Mouse (Mus musculus): ENCODE measurements at regions not wholly inside any gene's neighbourhood (a gene's known extent, or its start where the extent isn't known, plus 50 kb on each side); places are given as distances from the start of the nearest gene placed in this dataset.

- ATAC-seq (replicated peaks; ENCODE audit: insufficient number of reproducible peaks, low FRiP score, low TSS enrichment, low read depth) = no peak
- H3K27ac ChIP-seq (replicated peaks; ENCODE audit: low read depth, low read length) = no peak overlapping the region; the same call in 1 of the 2 replicates
- 67% methylated on average over 8 of the region's 8 CpGs for WGBS
These were observed 109.1 kb upstream of the Tmc3 start for GRCm38 (mm10) chr7:83475438-83476160.

DNA sequence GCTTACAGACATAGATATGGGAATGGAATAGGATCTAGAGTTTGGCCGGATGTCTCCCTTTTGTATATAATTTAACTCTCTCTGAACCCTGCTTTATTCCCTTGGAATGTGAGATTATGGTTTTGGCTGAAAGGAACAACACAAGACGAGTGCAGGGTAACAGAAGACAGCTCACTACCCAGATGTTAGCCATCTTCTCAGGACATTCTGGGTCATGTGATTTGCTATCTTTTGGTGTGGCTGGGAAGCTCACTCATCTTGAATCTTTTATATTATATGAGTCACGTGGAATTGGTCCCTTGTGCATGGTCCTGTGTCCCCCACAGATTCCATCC, 108.6 kb upstream of the Tmc3 start:
- no peak overlapping the region for H3K4me2 ChIP-seq (ENCODE audit: low read depth, low read length)
- H3K36me3 ChIP-seq (replicated peaks; ENCODE audit: control insufficient read depth, insufficient read depth, low read depth, low read length) = no peaks in the 10 kb centered on the region
- ATAC-seq (replicated peaks; ENCODE audit: insufficient number of reproducible peaks, low FRiP score, low TSS enrichment, low read depth) = peak; percentile 67; the same call in 1 of the 2 replicates
- DNase-seq (ENCODE audit: low spot score) = peak; percentile 43
- H3K27me3 ChIP-seq (ENCODE audit: control insufficient read depth, insufficient read depth, low read length) = no peaks in the 10 kb centered on the region
- H3K4me3 ChIP-seq (ENCODE audit: low read depth, low read length) = no peak overlapping the region
- WGBS = 45% methylated on average over 3 of the region's 3 CpGs
- no peak overlapping the region for H3K9ac ChIP-seq (replicated peaks; ENCODE audit: low read length)
- no peak overlapping the region for H3K27ac ChIP-seq (replicated peaks; ENCODE audit: low read depth, low read length)
- no peaks in the 10 kb centered on the region for H3K9me3 ChIP-seq (replicated peaks; ENCODE audit: control insufficient read depth, low read length)
- H3K4me1 ChIP-seq (ENCODE audit: control insufficient read depth, insufficient read depth, low read length) = no peaks in the 10 kb centered on the region

More at GRCm38 (mm10) chr7:83475438-83476160, 109.1 kb upstream of the Tmc3 start:
- no peak overlapping the region for H3K4me2 ChIP-seq (ENCODE audit: low read depth, low read length)
- no peaks in the 10 kb centered on the region for H3K36me3 ChIP-seq (replicated peaks; ENCODE audit: control insufficient read depth, insufficient read depth, low read depth, low read length)
- no peak for DNase-seq (ENCODE audit: low spot score)
- no peak overlapping the region for H3K9ac ChIP-seq (replicated peaks; ENCODE audit: low read length)
- H3K9me3 ChIP-seq (replicated peaks; ENCODE audit: control insufficient read depth, low read length) = no peaks in the 10 kb centered on the region
- H3K4me3 ChIP-seq (ENCODE audit: low read depth, low read length) = no peak overlapping the region
- H3K4me1 ChIP-seq (ENCODE audit: control insufficient read depth, insufficient read depth, low read length) = no peaks in the 10 kb centered on the region
- no peaks in the 10 kb centered on the region for H3K27me3 ChIP-seq (ENCODE audit: control insufficient read depth, insufficient read depth, low read length)

DNA sequence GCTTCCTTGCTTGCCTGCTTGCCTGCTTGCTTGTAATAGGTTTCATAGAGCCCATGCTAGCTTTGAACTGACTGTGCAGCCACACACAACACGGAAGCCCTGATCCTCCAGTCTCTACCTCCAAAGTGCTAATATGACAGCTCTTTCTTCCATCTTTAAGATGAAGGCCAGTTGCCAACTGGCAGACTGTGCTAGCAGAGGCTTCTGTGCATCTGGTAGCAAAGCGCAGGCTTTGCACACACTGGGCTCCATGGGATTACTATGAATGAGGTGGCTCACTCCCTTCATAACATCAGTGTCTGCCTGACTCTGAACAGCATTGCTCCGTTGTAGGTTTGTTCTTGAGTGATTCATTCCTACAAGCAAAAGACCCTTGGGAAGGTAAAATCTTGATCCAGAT, 107.9 kb upstream of the Tmc3 start:
- H3K4me1 ChIP-seq (ENCODE audit: control insufficient read depth, insufficient read depth, low read length) = no peaks in the 10 kb centered on the region
- DNase-seq (ENCODE audit: low spot score) (no peak), ATAC-seq (replicated peaks; ENCODE audit: insufficient number of reproducible peaks, low FRiP score, low TSS enrichment, low read depth) (no peak)
- H3K27ac ChIP-seq (replicated peaks; ENCODE audit: low read depth, low read length) = peak overlapping the region; percentile 16; the same call in 1 of the 2 replicates
- H3K4me3 ChIP-seq (ENCODE audit: low read depth, low read length) = no peak overlapping the region
- no peak overlapping the region for H3K4me2 ChIP-seq (ENCODE audit: low read depth, low read length)
- no peaks in the 10 kb centered on the region for H3K36me3 ChIP-seq (replicated peaks; ENCODE audit: control insufficient read depth, insufficient read depth, low read depth, low read length)
- H3K9me3 ChIP-seq (replicated peaks; ENCODE audit: control insufficient read depth, low read length) = no peaks in the 10 kb centered on the region
- H3K9ac ChIP-seq (replicated peaks; ENCODE audit: low read length) = no peak overlapping the region
- no peaks in the 10 kb centered on the region for H3K27me3 ChIP-seq (ENCODE audit: control insufficient read depth, insufficient read depth, low read length)
- WGBS = 85% methylated on average over 3 of the region's 3 CpGs

- no peaks in the 10 kb centered on the region for H3K9me3 ChIP-seq (replicated peaks; ENCODE audit: control insufficient read depth, low read length)
- no peaks in the 10 kb centered on the region for H3K36me3 ChIP-seq (replicated peaks; ENCODE audit: control insufficient read depth, insufficient read depth, low read depth, low read length)
- H3K4me3 ChIP-seq (ENCODE audit: low read depth, low read length) = no peak overlapping the region
- no peaks in the 10 kb centered on the region for H3K4me1 ChIP-seq (ENCODE audit: control insufficient read depth, insufficient read depth, low read length)
- no peaks in the 10 kb centered on the region for H3K27me3 ChIP-seq (ENCODE audit: control insufficient read depth, insufficient read depth, low read length)
- H3K27ac ChIP-seq (replicated peaks; ENCODE audit: low read depth, low read length) = peak overlapping the region; percentile 42; the same call in 1 of the 2 replicates
- no peak overlapping the region for H3K4me2 ChIP-seq (ENCODE audit: low read depth, low read length)
- H3K9ac ChIP-seq (replicated peaks; ENCODE audit: low read length) = no peak overlapping the region
- WGBS = 46% methylated on average over 7 of the region's 7 CpGs
- DNase-seq (ENCODE audit: low spot score) (peak; percentile 40), ATAC-seq (replicated peaks; ENCODE audit: insufficient number of reproducible peaks, low FRiP score, low TSS enrichment, low read depth) (no peak)
These were observed 107.0 kb upstream of the Tmc3 start for GRCm38 (mm10) chr7:83477661-83478121.

- Histone ChIP-seq H3K4me2 (ENCODE audit: low read depth, low read length) (no peak overlapping the region), H3K4me3 (ENCODE audit: low read depth, low read length) (no peak overlapping the region), H3K27ac (replicated peaks; ENCODE audit: low read depth, low read length) (no peak overlapping the region), H3K36me3 (replicated peaks; ENCODE audit: control insufficient read depth, insufficient read depth, low read depth, low read length) (no peaks in the 10 kb centered on the region), H3K9ac (replicated peaks; ENCODE audit: low read length) (no peak overlapping the region), H3K9me3 (replicated peaks; ENCODE audit: control insufficient read depth, low read length) (no peaks in the 10 kb centered on the region), H3K27me3 (ENCODE audit: control insufficient read depth, insufficient read depth, low read length) (no peaks in the 10 kb centered on the region), H3K4me1 (ENCODE audit: control insufficient read depth, insufficient read depth, low read length) (no peaks in the 10 kb centered on the region)
- ATAC-seq (replicated peaks; ENCODE audit: insufficient number of reproducible peaks, low FRiP score, low TSS enrichment, low read depth) (no peak), DNase-seq (ENCODE audit: low spot score) (no peak)
These were observed 103.1 kb upstream of the Tmc3 start for GRCm38 (mm10) chr7:83481655-83482054.

- Histone ChIP-seq H3K4me1 (ENCODE audit: control insufficient read depth, insufficient read depth, low read length) (no peaks in the 10 kb centered on the region), H3K36me3 (replicated peaks; ENCODE audit: control insufficient read depth, insufficient read depth, low read depth, low read length) (no peaks in the 10 kb centered on the region), H3K9me3 (replicated peaks; ENCODE audit: control insufficient read depth, low read length) (no peaks in the 10 kb centered on the region), H3K4me3 (ENCODE audit: low read depth, low read length) (no peak overlapping the region), H3K27ac (replicated peaks; ENCODE audit: low read depth, low read length) (no peak overlapping the region), H3K9ac (replicated peaks; ENCODE audit: low read length) (no peak overlapping the region), H3K27me3 (ENCODE audit: control insufficient read depth, insufficient read depth, low read length) (no peaks in the 10 kb centered on the region), H3K4me2 (ENCODE audit: low read depth, low read length) (no peak overlapping the region)
- ATAC-seq (replicated peaks; ENCODE audit: insufficient number of reproducible peaks, low FRiP score, low TSS enrichment, low read depth) (no peak), DNase-seq (ENCODE audit: low spot score) (no peak)
- 70% methylated on average over 3 of the region's 3 CpGs for WGBS
These were observed 102.5 kb upstream of the Tmc3 start for GRCm38 (mm10) chr7:83482254-83482653.

GRCm38 (mm10) chr7:83482671-83483304, 101.9 kb upstream of the Tmc3 start:
- 70% methylated on average over 7 of the region's 7 CpGs for WGBS
- Histone ChIP-seq H3K4me3 (ENCODE audit: low read depth, low read length) (no peak overlapping the region), H3K36me3 (replicated peaks; ENCODE audit: control insufficient read depth, insufficient read depth, low read depth, low read length) (no peaks in the 10 kb centered on the region), H3K9me3 (replicated peaks; ENCODE audit: control insufficient read depth, low read length) (no peaks in the 10 kb centered on the region), H3K9ac (replicated peaks; ENCODE audit: low read length) (no peak overlapping the region), H3K4me2 (ENCODE audit: low read depth, low read length) (no peak overlapping the region), H3K27ac (replicated peaks; ENCODE audit: low read depth, low read length) (no peak overlapping the region), H3K27me3 (ENCODE audit: control insufficient read depth, insufficient read depth, low read length) (no peaks in the 10 kb centered on the region), H3K4me1 (ENCODE audit: control insufficient read depth, insufficient read depth, low read length) (no peaks in the 10 kb centered on the region)
- DNase-seq (ENCODE audit: low spot score) (no peak), ATAC-seq (replicated peaks; ENCODE audit: insufficient number of reproducible peaks, low FRiP score, low TSS enrichment, low read depth) (no peak)

DNA sequence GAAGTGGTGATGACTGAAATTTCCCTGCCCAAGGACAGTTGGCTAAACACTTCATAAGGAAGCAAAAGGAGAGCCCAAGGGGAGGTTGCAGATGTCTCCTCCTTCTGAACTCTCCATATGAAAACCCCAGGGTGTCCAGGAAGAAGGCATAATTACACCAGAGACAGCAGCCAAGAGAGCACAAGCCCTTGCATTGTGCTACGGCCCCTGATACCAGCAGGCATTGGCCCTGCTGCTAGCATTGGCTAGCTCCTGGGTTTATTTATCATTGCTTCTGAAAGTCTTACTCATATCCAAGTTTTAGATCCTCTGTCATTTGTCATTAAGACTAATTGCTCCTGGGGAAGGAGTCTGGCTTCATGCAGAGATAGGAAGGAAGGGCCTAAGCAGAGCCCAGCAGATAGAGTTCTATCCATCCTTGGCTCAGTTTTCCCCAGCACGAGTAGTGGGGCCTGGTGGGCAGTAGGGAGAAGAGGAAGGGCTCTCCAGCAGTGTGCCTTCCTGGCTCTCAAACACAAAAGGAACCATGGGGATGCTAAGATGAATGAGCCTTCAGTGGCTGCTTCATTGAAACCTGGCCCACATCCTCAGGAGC, 98.5 kb upstream of the Tmc3 start:
- no peaks in the 10 kb centered on the region for H3K36me3 ChIP-seq (replicated peaks; ENCODE audit: control insufficient read depth, insufficient read depth, low read depth, low read length)
- no peaks in the 10 kb centered on the region for H3K4me1 ChIP-seq (ENCODE audit: control insufficient read depth, insufficient read depth, low read length)
- no peak overlapping the region for H3K27ac ChIP-seq (replicated peaks; ENCODE audit: low read depth, low read length)
- H3K4me2 ChIP-seq (ENCODE audit: low read depth, low read length) = no peak overlapping the region
- 54% methylated on average over 2 of the region's 2 CpGs for WGBS
- no peak overlapping the region for H3K4me3 ChIP-seq (ENCODE audit: low read depth, low read length)
- no peaks in the 10 kb centered on the region for H3K9me3 ChIP-seq (replicated peaks; ENCODE audit: control insufficient read depth, low read length)
- no peak overlapping the region for H3K9ac ChIP-seq (replicated peaks; ENCODE audit: low read length)
- ATAC-seq (replicated peaks; ENCODE audit: insufficient number of reproducible peaks, low FRiP score, low TSS enrichment, low read depth) (no peak), DNase-seq (ENCODE audit: low spot score) (no peak)
- no peaks in the 10 kb centered on the region for H3K27me3 ChIP-seq (ENCODE audit: control insufficient read depth, insufficient read depth, low read length)

Data from embryonic facial prominence, embryonic 11.5 days (tissue).